Mouse (Mus musculus): ENCODE results near the gene C1ql2. TPM values are rescaled to one million over a fixed set of nuclear protein-coding genes. Genes with fewer than 3 reads are reported as not detected.

C1ql2 gene
- polyA plus RNA-seq, 1 experiment from 2014 or later = 0.20 TPM

DNA sequence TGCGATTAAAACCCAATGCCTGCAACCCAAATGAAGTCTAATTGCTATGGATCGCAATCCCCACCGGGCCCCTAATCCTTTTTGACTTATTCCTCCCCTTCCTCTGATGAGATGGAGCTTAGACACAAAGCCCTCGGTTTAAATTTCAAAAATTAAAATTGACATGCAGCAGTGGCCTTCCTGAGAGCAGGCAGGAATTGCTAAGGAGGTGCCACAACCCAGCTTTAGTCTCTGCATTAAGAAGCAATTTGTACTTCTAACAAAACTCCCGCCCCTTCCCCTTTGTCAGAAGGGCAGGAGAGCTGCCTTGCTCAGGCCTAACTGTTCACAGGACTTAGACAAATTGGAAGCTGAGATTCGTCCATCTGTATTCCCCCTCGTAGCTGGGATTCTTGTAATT lies 4.6 kb downstream of the C1ql2 start:
- TF ChIP-seq CTCF (IDR thresholded peaks at IDR 0.05; ENCODE audit: low read depth) = no peak
- no peak overlapping the region for H3K4me2 ChIP-seq
- 26% methylated on average over 7 of the region's 7 CpGs for WGBS
- H3K27ac ChIP-seq (ENCODE audit: low read depth) = no peak overlapping the region
- H3K27me3 ChIP-seq (ENCODE audit: insufficient read depth, low read length) = peaks cover 52% of the 10 kb centered on the region
- no peak for DNase-seq
- H3K9ac ChIP-seq = no peak overlapping the region
- no peaks in the 10 kb centered on the region for H3K4me1 ChIP-seq (ENCODE audit: insufficient read depth)
- H3K4me3 ChIP-seq (ENCODE audit: low read depth, low read length) = no peak overlapping the region
- no peaks in the 10 kb centered on the region for H3K9me3 ChIP-seq (ENCODE audit: low read depth, low read length)
- no peak for ATAC-seq (ENCODE audit: insufficient read depth)
- H3K36me3 ChIP-seq (ENCODE audit: insufficient read depth) = no peaks in the 10 kb centered on the region

DNA sequence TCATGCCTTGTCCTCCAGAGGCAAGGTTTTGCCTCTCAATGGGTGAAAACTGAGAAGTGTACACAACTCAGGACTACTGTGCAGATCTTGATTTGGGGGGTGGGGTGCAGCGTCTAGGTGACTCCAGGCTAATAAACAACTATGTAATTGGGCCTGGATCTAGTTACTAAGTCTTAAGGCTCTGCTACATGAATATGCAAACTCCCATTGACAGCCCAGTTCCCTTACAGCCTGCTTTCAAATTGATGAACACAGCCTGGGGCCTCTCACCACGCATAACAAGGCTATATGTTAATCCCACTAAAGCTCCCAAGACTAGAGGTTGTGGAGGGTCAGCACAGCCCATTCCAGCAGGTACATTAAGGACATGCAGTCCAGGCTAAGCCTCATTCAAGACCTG lies 14.0 kb downstream of the C1ql2 start:
- H3K4me3 ChIP-seq (ENCODE audit: low read depth, low read length) = no peak overlapping the region
- 31% methylated on average over 2 of the region's 2 CpGs for WGBS
- no peaks in the 10 kb centered on the region for H3K27me3 ChIP-seq (ENCODE audit: insufficient read depth, low read length)
- no peak for DNase-seq
- H3K9me3 ChIP-seq (ENCODE audit: low read depth, low read length) = no peaks in the 10 kb centered on the region
- H3K4me1 ChIP-seq (ENCODE audit: insufficient read depth) = no peaks in the 10 kb centered on the region
- ATAC-seq (ENCODE audit: insufficient read depth) = no peak
- H3K36me3 ChIP-seq (ENCODE audit: insufficient read depth) = no peaks in the 10 kb centered on the region
- no peak overlapping the region for H3K27ac ChIP-seq (ENCODE audit: low read depth)
- no peak for TF ChIP-seq CTCF (IDR thresholded peaks at IDR 0.05; ENCODE audit: low read depth)
- no peak overlapping the region for H3K4me2 ChIP-seq
- H3K9ac ChIP-seq = no peak overlapping the region

DNA sequence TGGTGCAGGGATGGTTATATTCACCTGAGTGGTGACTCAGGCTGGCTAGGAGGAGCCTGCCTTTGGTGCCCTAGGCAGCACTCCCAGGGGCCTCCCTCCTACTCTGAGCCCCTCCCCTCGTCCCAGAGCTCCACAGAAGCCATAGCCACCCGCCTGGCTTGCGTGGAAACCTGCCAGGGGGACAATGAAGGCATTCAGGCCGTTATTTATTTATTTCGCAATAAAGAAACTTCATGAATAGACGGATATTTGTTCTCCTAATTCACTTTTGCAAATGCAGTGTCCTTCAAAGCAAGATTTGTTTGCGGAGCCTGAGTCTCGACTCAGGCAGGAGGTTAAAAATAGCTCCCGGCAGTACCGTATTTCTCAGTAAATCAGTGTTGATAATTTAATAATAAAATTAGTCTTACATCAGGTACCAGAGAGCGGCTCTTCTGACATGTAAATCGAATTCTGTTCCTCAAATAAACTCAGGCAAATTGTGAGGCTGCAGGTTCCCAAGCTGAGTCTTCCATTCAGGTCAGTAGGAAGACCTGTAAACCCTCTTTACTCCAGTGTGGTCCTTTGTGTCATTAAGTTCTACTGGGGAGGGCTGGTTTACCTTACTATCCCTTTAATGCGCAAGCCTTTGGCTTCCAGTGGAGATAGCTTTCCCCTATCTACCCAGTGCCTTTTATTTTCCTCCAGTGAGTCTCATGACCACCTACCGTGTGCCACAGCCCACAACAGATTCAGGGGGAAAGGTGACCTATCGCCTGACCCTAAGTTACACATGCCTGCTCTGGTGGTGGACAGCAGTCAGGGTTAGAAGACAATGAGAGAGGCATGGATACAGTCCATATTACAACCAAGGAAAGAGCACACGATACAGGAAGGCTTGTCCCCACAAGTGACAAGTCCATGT lies 17.2 kb downstream of the C1ql2 start:
- Histone ChIP-seq H3K36me3 (ENCODE audit: insufficient read depth) (no peaks in the 10 kb centered on the region), H3K27me3 (ENCODE audit: insufficient read depth, low read length) (no peaks in the 10 kb centered on the region), H3K27ac (ENCODE audit: low read depth) (peak overlapping the region; percentile 51), H3K9ac (no peak overlapping the region), H3K9me3 (ENCODE audit: low read depth, low read length) (no peaks in the 10 kb centered on the region), H3K4me3 (ENCODE audit: low read depth, low read length) (no peak overlapping the region), H3K4me1 (ENCODE audit: insufficient read depth) (no peaks in the 10 kb centered on the region), H3K4me2 (peak overlapping the region; percentile 23; the same call in 1 of the 2 replicates)
- WGBS = 10% methylated on average over 16 of the region's 16 CpGs
- TF ChIP-seq CTCF (IDR thresholded peaks at IDR 0.05; ENCODE audit: low read depth) = no peak
- DNase-seq = peak; percentile 83
- ATAC-seq (ENCODE audit: insufficient read depth) = peak; percentile 99

DNA sequence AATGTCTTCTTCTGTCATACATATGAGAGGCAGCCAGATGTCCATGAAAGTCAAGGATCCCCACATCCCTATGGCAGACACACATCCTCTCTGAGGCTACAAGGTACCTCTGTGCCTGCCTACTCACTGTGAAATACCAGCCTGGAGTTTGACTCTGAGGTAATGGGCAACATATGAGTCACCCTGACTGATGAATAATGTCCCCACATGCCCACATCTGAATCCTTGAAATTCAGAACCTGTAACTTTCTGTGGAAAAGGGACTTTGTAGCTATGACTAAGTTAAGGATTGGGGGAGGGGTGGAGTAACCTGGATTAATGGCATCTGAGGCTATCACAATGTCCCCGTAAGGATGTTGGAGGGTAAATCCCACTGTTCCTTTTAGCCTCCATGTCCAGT lies 23.3 kb downstream of the C1ql2 start:
- Histone ChIP-seq H3K27ac (ENCODE audit: low read depth) (no peak overlapping the region), H3K27me3 (ENCODE audit: insufficient read depth, low read length) (no peaks in the 10 kb centered on the region), H3K4me1 (ENCODE audit: insufficient read depth) (no peaks in the 10 kb centered on the region), H3K4me2 (no peak overlapping the region), H3K9ac (no peak overlapping the region), H3K36me3 (ENCODE audit: insufficient read depth) (no peaks in the 10 kb centered on the region), H3K4me3 (ENCODE audit: low read depth, low read length) (no peak overlapping the region), H3K9me3 (ENCODE audit: low read depth, low read length) (no peaks in the 10 kb centered on the region)
- ATAC-seq (ENCODE audit: insufficient read depth) (no peak), DNase-seq (no peak)
- no peak for TF ChIP-seq CTCF (IDR thresholded peaks at IDR 0.05; ENCODE audit: low read depth)
- 65% methylated on average over 1 of the region's 1 CpGs for WGBS

DNA sequence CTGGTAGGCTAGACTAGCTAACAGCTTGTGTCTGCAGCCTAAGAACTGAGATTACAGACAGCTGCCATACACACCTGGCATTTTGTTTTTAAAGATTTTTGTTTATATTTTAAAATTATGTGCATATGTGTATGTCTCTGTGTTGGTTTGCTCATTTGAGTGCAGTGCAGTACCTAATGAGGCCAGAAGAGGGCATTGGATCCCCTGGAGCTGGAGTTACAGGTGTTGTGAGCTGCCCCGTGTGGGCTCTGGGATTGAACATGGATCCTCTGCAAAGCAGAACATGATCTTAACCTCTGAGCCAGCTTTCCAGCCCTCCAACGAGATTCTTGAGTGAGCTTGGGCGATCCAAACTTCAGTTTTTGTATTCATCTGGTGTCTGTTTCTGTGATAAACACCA lies 27.8 kb downstream of the C1ql2 start:
- 76% methylated on average over 3 of the region's 3 CpGs for WGBS
- Histone ChIP-seq H3K4me2 (no peak overlapping the region), H3K9me3 (ENCODE audit: low read depth, low read length) (no peaks in the 10 kb centered on the region), H3K27me3 (ENCODE audit: insufficient read depth, low read length) (no peaks in the 10 kb centered on the region), H3K9ac (no peak overlapping the region), H3K4me3 (ENCODE audit: low read depth, low read length) (no peak overlapping the region), H3K4me1 (ENCODE audit: insufficient read depth) (no peaks in the 10 kb centered on the region), H3K36me3 (ENCODE audit: insufficient read depth) (no peaks in the 10 kb centered on the region), H3K27ac (ENCODE audit: low read depth) (no peak overlapping the region)
- ATAC-seq (ENCODE audit: insufficient read depth) (no peak), DNase-seq (no peak)
- TF ChIP-seq CTCF (IDR thresholded peaks at IDR 0.05; ENCODE audit: low read depth) = peak; percentile 47

DNA sequence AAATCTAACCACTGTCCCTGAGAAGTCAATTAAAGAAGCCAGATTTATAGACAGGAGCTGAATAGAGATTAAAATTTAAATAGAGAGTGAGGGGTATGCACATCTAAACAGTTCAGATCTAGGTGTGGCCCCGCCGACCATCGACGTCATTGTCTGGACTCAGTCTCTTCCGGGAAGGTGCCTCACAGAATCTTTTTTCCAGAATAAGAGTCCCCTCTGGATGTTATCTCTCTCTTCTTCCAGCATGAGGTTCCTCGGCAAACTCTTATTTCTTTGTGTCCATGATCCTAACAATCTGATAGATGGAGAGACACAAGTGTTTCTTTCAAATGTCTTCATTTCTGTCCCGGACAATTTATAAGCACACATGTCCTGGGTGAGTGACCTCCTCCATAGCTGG lies 33.7 kb downstream of the C1ql2 start:
- no peaks in the 10 kb centered on the region for H3K4me1 ChIP-seq (ENCODE audit: insufficient read depth)
- no peak overlapping the region for H3K4me2 ChIP-seq
- TF ChIP-seq CTCF (IDR thresholded peaks at IDR 0.05; ENCODE audit: low read depth) = no peak
- no peaks in the 10 kb centered on the region for H3K27me3 ChIP-seq (ENCODE audit: insufficient read depth, low read length)
- 67% methylated on average over 7 of the region's 7 CpGs for WGBS
- H3K36me3 ChIP-seq (ENCODE audit: insufficient read depth) = no peaks in the 10 kb centered on the region
- H3K27ac ChIP-seq (ENCODE audit: low read depth) = no peak overlapping the region
- H3K9me3 ChIP-seq (ENCODE audit: low read depth, low read length) = no peaks in the 10 kb centered on the region
- no peak for DNase-seq
- no peak overlapping the region for H3K4me3 ChIP-seq (ENCODE audit: low read depth, low read length)
- no peak overlapping the region for H3K9ac ChIP-seq
- ATAC-seq (ENCODE audit: insufficient read depth) = no peak

DNA sequence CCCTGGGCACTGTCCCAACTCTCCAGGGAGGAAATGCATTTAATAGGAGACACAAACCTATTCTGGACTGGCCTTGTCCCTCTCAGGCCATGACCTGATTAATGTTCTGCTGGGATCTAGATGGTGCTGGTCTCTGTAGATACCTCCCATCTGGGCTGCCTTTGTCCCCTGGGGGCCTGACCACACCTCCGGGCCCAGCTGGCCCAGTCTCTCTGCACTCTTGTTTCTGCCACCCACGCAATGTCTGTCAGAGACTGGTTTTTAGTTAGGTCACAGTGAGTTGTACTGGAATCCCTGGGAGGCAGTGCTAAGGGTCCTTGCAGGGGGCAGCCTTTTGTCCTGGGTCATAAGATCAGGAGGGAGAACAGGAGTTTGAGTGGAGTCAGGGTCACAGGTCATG lies 34.5 kb downstream of the C1ql2 start:
- Histone ChIP-seq H3K27me3 (ENCODE audit: insufficient read depth, low read length) (no peaks in the 10 kb centered on the region), H3K4me2 (no peak overlapping the region), H3K4me1 (ENCODE audit: insufficient read depth) (no peaks in the 10 kb centered on the region), H3K4me3 (ENCODE audit: low read depth, low read length) (no peak overlapping the region), H3K9ac (no peak overlapping the region), H3K27ac (ENCODE audit: low read depth) (no peak overlapping the region), H3K9me3 (ENCODE audit: low read depth, low read length) (no peaks in the 10 kb centered on the region), H3K36me3 (ENCODE audit: insufficient read depth) (no peaks in the 10 kb centered on the region)
- ATAC-seq (ENCODE audit: insufficient read depth) = no peak
- no peak for TF ChIP-seq CTCF (IDR thresholded peaks at IDR 0.05; ENCODE audit: low read depth)
- DNase-seq = no peak
- WGBS = 61% methylated on average over 2 of the region's 2 CpGs

All from lung, embryonic 14.5 days (tissue).